Mouse (Mus musculus) myocyte (in vitro differentiated cells): Measurements from ENCODE around the gene Cacng2. TPM values are rescaled to one million over a fixed set of nuclear protein-coding genes. Genes with fewer than 3 reads are reported as not detected.

Experiments
- H3K27me3 ChIP-seq: one replicate; pipeline ENCODE4 v1.6.1; 2011; ENCODE audit not compliant: control insufficient read depth, insufficient read depth, insufficient read length
- H3K36me3 ChIP-seq: one replicate; pipeline ENCODE4 v1.6.1; 2011; ENCODE audit not compliant: control insufficient read depth, insufficient read depth
- H3K4me2 ChIP-seq: one replicate; pipeline ENCODE4 v1.6.1; 2011; ENCODE audit warnings: low read depth, control low read depth
- H3K4me3 ChIP-seq: one replicate; pipeline ENCODE4 v1.5.1; 2011; ENCODE audit warnings: mild to moderate bottlenecking, control low read depth, moderate library complexity
- H3K79me2 ChIP-seq: one replicate; pipeline ENCODE4 v1.6.1; 2011; ENCODE audit not compliant: control insufficient read depth, insufficient read depth
- H3ac ChIP-seq: one replicate; pipeline ENCODE4 v1.6.1; 2011; ENCODE audit not compliant: control insufficient read depth, insufficient read length
- CEBPB ChIP-seq: IDR thresholded peaks from 2 replicates; pipeline ENCODE4 v1.6.1; 2011; ENCODE audit warnings: mild to moderate bottlenecking, moderate library complexity; ENCODE audit not compliant: poor library complexity, insufficient read depth, severe bottlenecking
- E2F4 ChIP-seq: IDR thresholded peaks from one replicate; pipeline ENCODE4 v1.6.1; 2011; ENCODE audit warnings: mild to moderate bottlenecking, control low read depth, moderate library complexity; ENCODE audit not compliant: insufficient read depth
- MAX ChIP-seq: IDR thresholded peaks from one replicate; pipeline ENCODE4 v1.6.1; 2011; ENCODE audit warnings: low read depth, mild to moderate bottlenecking, control low read depth
- MYOD1 ChIP-seq, 3 experiments: IDR thresholded peaks; one replicate each; pipeline ENCODE4 v1.6.1; 2011; ENCODE audit warnings: control low read depth in 2 of 3, low read depth in 2 of 3, mild to moderate bottlenecking in 2 of 3, moderate library complexity in 1 of 3; ENCODE audit not compliant: insufficient read length in 2 of 3, control insufficient read depth in 1 of 3
- MYOG ChIP-seq, 3 experiments: IDR thresholded peaks; one replicate each; pipeline ENCODE4 v1.6.1; 2011; ENCODE audit warnings: control low read depth in 2 of 3, low read depth in 2 of 3, mild to moderate bottlenecking in 2 of 3; ENCODE audit not compliant: insufficient read length in 2 of 3, control insufficient read depth in 1 of 3, insufficient read depth in 1 of 3
- POLR2A ChIP-seq: IDR thresholded peaks from one replicate; pipeline ENCODE4 v1.6.1; 2011; ENCODE audit warnings: low read depth, mild to moderate bottlenecking, control low read depth, moderate library complexity; ENCODE audit not compliant: insufficient read length
- POLR2AphosphoS2 ChIP-seq: IDR thresholded peaks from one replicate; pipeline ENCODE4 v1.6.1; 2011; ENCODE audit warnings: low read depth, control low read depth; ENCODE audit not compliant: insufficient read length
- REST ChIP-seq: IDR thresholded peaks from one replicate; pipeline ENCODE4 v1.6.1; 2011; ENCODE audit warnings: mild to moderate bottlenecking, control low read depth, moderate library complexity; ENCODE audit not compliant: insufficient read depth, insufficient read length
- SRF ChIP-seq: IDR thresholded peaks from one replicate; pipeline ENCODE4 v1.6.1; 2011; ENCODE audit warnings: low read depth; ENCODE audit not compliant: control insufficient read depth, insufficient read length
- TCF12 ChIP-seq: IDR thresholded peaks from one replicate; pipeline ENCODE4 v1.6.1; 2011; ENCODE audit warnings: mild to moderate bottlenecking, control low read depth; ENCODE audit not compliant: poor library complexity, insufficient read depth, severe bottlenecking
- TCF3 ChIP-seq: IDR thresholded peaks from one replicate; pipeline ENCODE4 v1.6.1; 2011; ENCODE audit warnings: low read depth, control low read depth; ENCODE audit not compliant: insufficient read length
- USF1 ChIP-seq: IDR thresholded peaks from one replicate; pipeline ENCODE4 v1.6.1; 2011; ENCODE audit warnings: low read depth, mild to moderate bottlenecking, control low read depth, moderate library complexity
- polyA plus RNA-seq: library from polyadenylated mRNA; unstranded; fragments of >200 nt; fragmentation: generic; extraction: Trizol; gene quantifications from one replicate; pipeline ENCODE4 v1.2.1, GENCODE M21; 2012; ENCODE audit warnings: missing spikeins

Gene Cacng2
- polyA plus RNA-seq, 1 experiment: 0.04 TPM

DNA sequence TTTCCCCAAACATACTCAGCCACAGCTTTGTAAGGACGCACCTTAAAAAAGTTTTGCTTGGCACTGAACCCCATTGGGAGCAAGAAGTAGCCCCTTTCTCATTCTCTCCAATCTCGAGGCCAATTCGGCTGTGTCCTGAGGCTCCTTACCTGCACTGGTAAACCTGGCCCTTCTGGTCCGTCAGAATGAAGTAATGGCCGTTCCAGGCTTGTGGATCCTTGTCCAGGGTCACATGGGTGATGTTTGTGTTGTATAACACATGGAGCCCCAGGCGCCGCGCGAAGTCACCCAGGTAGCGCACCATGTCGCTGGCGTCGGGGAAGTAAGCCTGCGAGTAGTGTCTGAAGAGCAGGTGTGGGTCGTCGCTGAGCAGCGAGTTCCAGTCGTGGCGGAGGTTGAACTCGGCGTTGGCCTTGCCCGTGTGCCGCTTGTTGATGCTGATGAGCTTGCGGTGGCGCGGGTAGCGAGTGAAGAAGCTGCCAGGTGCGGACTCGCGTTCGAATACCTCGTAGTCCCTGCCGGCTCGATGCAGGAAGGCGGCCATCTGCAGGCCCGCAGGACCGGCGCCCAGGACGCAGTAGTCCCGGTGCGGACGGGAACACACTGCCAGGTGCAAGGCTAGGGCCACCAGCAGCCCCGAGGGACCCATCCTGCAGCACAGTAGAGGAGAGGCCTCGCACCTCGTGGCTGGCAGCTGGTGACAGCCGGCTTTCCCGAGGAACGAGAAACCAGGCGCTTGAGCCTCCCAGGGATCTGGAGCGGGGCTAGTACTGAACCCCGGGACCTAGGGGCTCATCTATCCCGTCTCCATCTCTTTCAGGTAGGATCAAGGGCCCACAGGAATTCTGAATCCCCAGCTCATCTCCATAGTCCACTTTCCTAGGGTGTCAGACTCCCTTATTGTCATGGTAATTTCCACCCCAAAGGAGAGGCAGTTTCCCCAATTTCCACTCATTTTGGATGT, 164.1 kb downstream of the Cacng2 start:
- Histone ChIP-seq H3K36me3 (peaks cover 23% of the 10 kb centered on the region), H3K4me3 (peak overlapping the region; percentile 14), H3K27me3 (no peaks in the 10 kb centered on the region), H3K79me2 (no peaks in the 10 kb centered on the region), H3K4me2 (peak overlapping the region; percentile 79), H3ac (peak overlapping the region; percentile 6)
- no peak for TF ChIP-seq TCF3
- TF ChIP-seq REST: no peak
- no peak for TF ChIP-seq POLR2AphosphoS2
- TF ChIP-seq E2F4: no peak
- no peak for TF ChIP-seq TCF12
- TF ChIP-seq CEBPB: no peak
- no peak for TF ChIP-seq SRF
- no peak for TF ChIP-seq MYOG (IDR thresholded peaks at IDR 0.05; ENCODE audit: control insufficient read depth in 1 of 3, insufficient read depth in 1 of 3, insufficient read length in 2 of 3, low read depth in 2 of 3)
- TF ChIP-seq USF1: no peak
- no peak for TF ChIP-seq MAX
- no peak for TF ChIP-seq MYOD1 (IDR thresholded peaks at IDR 0.05; ENCODE audit: control insufficient read depth in 1 of 3, insufficient read length in 2 of 3, low read depth in 2 of 3)
- TF ChIP-seq POLR2A: no peak

DNA sequence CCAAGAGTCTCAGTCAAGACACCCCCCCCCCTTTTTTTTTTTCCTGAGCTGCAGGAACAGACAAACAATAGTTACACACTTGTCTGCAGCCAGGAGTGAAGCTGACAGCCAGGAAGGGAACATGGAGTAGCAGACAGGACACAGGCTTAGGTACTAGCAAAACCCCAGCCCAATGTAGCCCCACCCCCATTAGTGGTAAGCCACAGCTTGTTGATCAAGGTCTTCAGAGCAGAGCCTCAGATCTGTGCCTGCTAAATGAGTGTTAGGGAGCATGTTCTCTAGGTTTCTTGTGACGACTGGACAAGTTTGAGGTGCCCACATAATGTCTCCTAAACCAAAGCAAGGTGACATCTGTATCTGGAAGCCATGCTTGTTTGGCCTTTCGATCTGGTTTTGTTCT, 165.5 kb downstream of the Cacng2 start:
- H3ac ChIP-seq: no peak overlapping the region
- peaks cover 10% of the 10 kb centered on the region for H3K36me3 ChIP-seq
- no peaks in the 10 kb centered on the region for H3K79me2 ChIP-seq
- TF ChIP-seq POLR2AphosphoS2: no peak
- H3K27me3 ChIP-seq: no peaks in the 10 kb centered on the region
- no peak overlapping the region for H3K4me2 ChIP-seq
- H3K4me3 ChIP-seq: no peak overlapping the region

DNA sequence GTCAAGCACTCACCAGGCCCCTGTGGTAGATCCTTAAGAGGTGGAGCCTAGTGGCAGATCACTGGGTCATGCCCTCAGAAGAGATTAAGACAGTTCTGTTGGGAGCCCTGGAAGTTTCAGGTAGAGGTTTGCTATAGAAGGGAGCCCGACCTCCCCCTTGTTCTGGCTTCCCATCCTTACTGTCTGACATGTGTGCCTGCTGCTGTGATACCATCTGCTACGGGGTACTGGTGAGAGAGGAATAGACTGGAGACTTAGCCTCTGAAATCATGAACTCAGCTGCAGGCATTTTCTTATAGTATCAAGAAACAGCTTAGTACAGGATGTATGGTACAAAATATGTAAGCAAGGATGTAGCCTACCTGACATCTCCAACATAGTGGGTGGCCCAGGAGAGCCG, 166.9 kb downstream of the Cacng2 start:
- no peaks in the 10 kb centered on the region for H3K36me3 ChIP-seq
- H3K27me3 ChIP-seq: no peaks in the 10 kb centered on the region
- no peak overlapping the region for H3K4me3 ChIP-seq
- H3ac ChIP-seq: no peak overlapping the region
- TF ChIP-seq REST: no peak
- no peak for TF ChIP-seq CEBPB
- no peak for TF ChIP-seq USF1
- TF ChIP-seq POLR2AphosphoS2: no peak
- TF ChIP-seq MAX: no peak
- TF ChIP-seq SRF: no peak
- no peak for TF ChIP-seq TCF12
- TF ChIP-seq MYOG (IDR thresholded peaks at IDR 0.05; ENCODE audit: control insufficient read depth in 1 of 3, insufficient read depth in 1 of 3, insufficient read length in 2 of 3, low read depth in 2 of 3): no peak
- no peak for TF ChIP-seq MYOD1 (IDR thresholded peaks at IDR 0.05; ENCODE audit: control insufficient read depth in 1 of 3, insufficient read length in 2 of 3, low read depth in 2 of 3)
- TF ChIP-seq POLR2A: no peak
- no peak for TF ChIP-seq E2F4
- TF ChIP-seq TCF3: no peak
- no peak overlapping the region for H3K4me2 ChIP-seq
- no peaks in the 10 kb centered on the region for H3K79me2 ChIP-seq

DNA sequence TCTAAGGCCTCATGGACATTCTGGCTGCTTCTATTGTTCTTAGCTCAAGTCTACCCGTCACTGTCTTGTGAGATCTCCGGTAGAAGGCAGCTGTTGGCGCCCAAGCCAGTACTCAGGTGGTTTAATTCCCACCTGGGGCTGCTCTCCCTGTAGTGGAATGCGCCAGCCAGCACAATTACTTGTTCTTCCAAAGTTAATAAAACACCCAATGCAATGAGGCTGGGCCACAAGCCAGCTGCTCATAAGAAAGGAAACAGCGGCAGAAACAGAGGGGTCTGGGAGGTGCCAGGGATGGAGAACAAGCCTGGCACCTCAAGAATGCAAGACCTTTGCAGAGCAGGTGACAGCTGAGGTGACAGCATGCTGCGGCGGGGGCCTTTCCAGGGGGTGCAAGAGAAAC, 170.8 kb downstream of the Cacng2 start:
- Histone ChIP-seq H3ac (no peak overlapping the region), H3K79me2 (no peaks in the 10 kb centered on the region), H3K36me3 (peaks cover 3% of the 10 kb centered on the region), H3K4me3 (no peak overlapping the region), H3K4me2 (no peak overlapping the region), H3K27me3 (no peaks in the 10 kb centered on the region)
- TF ChIP-seq SRF (no peak), TCF3 (no peak), USF1 (no peak), MAX (no peak)

DNA sequence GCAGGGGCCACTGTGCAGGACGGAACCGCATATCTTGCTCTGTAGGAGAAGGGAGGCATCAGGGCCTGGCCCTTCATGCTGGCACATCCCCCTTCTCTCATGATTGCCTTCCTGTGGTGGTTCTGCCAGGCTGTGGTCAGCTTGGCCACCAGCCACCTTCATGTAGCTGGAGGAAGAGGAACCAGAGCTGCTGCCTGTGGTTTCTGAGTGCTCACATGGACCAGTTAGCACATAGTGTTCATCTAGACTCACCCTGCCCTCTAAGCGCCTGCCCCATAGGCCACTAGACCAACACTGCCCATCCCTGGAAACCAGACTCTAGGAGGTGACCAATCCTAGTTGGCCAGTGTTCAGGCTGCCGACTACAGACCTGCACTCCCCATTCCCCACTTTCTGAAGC, 174.1 kb downstream of the Cacng2 start:
- H3K79me2 ChIP-seq: no peaks in the 10 kb centered on the region
- H3K27me3 ChIP-seq: no peaks in the 10 kb centered on the region
- H3K36me3 ChIP-seq: peaks cover 3% of the 10 kb centered on the region
- H3K4me3 ChIP-seq: no peak overlapping the region
- H3ac ChIP-seq: no peak overlapping the region
- H3K4me2 ChIP-seq: peak overlapping the region; percentile 81
- TF ChIP-seq SRF (no peak), MYOD1 (IDR thresholded peaks at IDR 0.05; ENCODE audit: control insufficient read depth in 1 of 3, insufficient read length in 2 of 3, low read depth in 2 of 3) (peak in 1 of 3 experiments; percentile 54), TCF3 (no peak), REST (no peak), USF1 (peak; percentile 60), MAX (no peak), TCF12 (no peak), MYOG (IDR thresholded peaks at IDR 0.05; ENCODE audit: control insufficient read depth in 1 of 3, insufficient read depth in 1 of 3, insufficient read length in 2 of 3, low read depth in 2 of 3) (peak in 1 of 3 experiments; percentile 67), POLR2A (peak; percentile 21), POLR2AphosphoS2 (peak; percentile 14), CEBPB (no peak), E2F4 (no peak)
